Mouse (Mus musculus): ENCODE measurements around the gene Pla2g12a. TPM values are rescaled to one million over a fixed set of nuclear protein-coding genes. Genes with fewer than 3 reads are reported as not detected.
A peak's percentile ranks its signal among the peaks of the same experiment; 100 is the strongest.

Pla2g12a gene
- polyA plus RNA-seq, 1 experiment from 2014 or later = 64.7 TPM

- Histone ChIP-seq H3K9ac (ENCODE audit: low read length) (no peak overlapping the region), H3K4me1 (replicated peaks; ENCODE audit: control insufficient read depth, insufficient read depth) (no peaks in the 10 kb centered on the region), H3K4me2 (replicated peaks; ENCODE audit: low read depth) (no peak overlapping the region), H3K36me3 (ENCODE audit: control insufficient read depth, insufficient read depth, low read length) (no peaks in the 10 kb centered on the region), H3K4me3 (ENCODE audit: low read depth, low read length) (no peak overlapping the region), H3K9me3 (ENCODE audit: control insufficient read depth, low read length) (no peaks in the 10 kb centered on the region), H3K27ac (replicated peaks) (peak overlapping the region; percentile 71; the same call in 1 of the 2 replicates), H3K27me3 (ENCODE audit: control insufficient read depth, insufficient read depth, low read length) (no peaks in the 10 kb centered on the region)
- 23% methylated on average over 3 of the region's 3 CpGs for WGBS
- ATAC-seq (ENCODE audit: low FRiP score, low TSS enrichment) (peak; percentile 93), DNase-seq (ENCODE audit: low spot score) (peak; percentile 59)
- no peak for TF ChIP-seq CTCF (IDR thresholded peaks at IDR 0.05; ENCODE audit: low read depth)
- no peak for TF ChIP-seq EP300 (optimal IDR thresholded peaks at IDR 0.05)
Observed at GRCm38 (mm10) chr3:129937848-129938247, 59.4 kb downstream of the Pla2g12a start.

- WGBS = 64% methylated on average over 7 of the region's 7 CpGs
- ATAC-seq (ENCODE audit: low FRiP score, low TSS enrichment) (no peak), DNase-seq (ENCODE audit: low spot score) (no peak)
- H3K4me3 ChIP-seq (ENCODE audit: low read depth, low read length) = no peak overlapping the region
- H3K4me2 ChIP-seq (replicated peaks; ENCODE audit: low read depth) = no peak overlapping the region
- H3K9me3 ChIP-seq (ENCODE audit: control insufficient read depth, low read length) = no peaks in the 10 kb centered on the region
- H3K27me3 ChIP-seq (ENCODE audit: control insufficient read depth, insufficient read depth, low read length) = no peaks in the 10 kb centered on the region
- H3K4me1 ChIP-seq (replicated peaks; ENCODE audit: control insufficient read depth, insufficient read depth) = no peaks in the 10 kb centered on the region
- H3K27ac ChIP-seq (replicated peaks) = no peak overlapping the region
- no peak overlapping the region for H3K9ac ChIP-seq (ENCODE audit: low read length)
- H3K36me3 ChIP-seq (ENCODE audit: control insufficient read depth, insufficient read depth, low read length) = no peaks in the 10 kb centered on the region
- no peak for TF ChIP-seq EP300 (optimal IDR thresholded peaks at IDR 0.05)
- no peak for TF ChIP-seq CTCF (IDR thresholded peaks at IDR 0.05; ENCODE audit: low read depth)
Observed at GRCm38 (mm10) chr3:129939058-129939457, 60.7 kb downstream of the Pla2g12a start.

- no peak for TF ChIP-seq CTCF (IDR thresholded peaks at IDR 0.05; ENCODE audit: low read depth)
- no peak for TF ChIP-seq EP300 (optimal IDR thresholded peaks at IDR 0.05)
- no peaks in the 10 kb centered on the region for H3K36me3 ChIP-seq (ENCODE audit: control insufficient read depth, insufficient read depth, low read length)
- H3K4me1 ChIP-seq (replicated peaks; ENCODE audit: control insufficient read depth, insufficient read depth) = no peaks in the 10 kb centered on the region
- 86% methylated on average over 2 of the region's 2 CpGs for WGBS
- no peaks in the 10 kb centered on the region for H3K27me3 ChIP-seq (ENCODE audit: control insufficient read depth, insufficient read depth, low read length)
- no peak overlapping the region for H3K4me3 ChIP-seq (ENCODE audit: low read depth, low read length)
- H3K4me2 ChIP-seq (replicated peaks; ENCODE audit: low read depth) = no peak overlapping the region
- ATAC-seq (ENCODE audit: low FRiP score, low TSS enrichment) = no peak
- no peak for DNase-seq (ENCODE audit: low spot score)
- H3K27ac ChIP-seq (replicated peaks) = no peak overlapping the region
- H3K9me3 ChIP-seq (ENCODE audit: control insufficient read depth, low read length) = no peaks in the 10 kb centered on the region
- H3K9ac ChIP-seq (ENCODE audit: low read length) = no peak overlapping the region
Observed at GRCm38 (mm10) chr3:129940780-129941179, 62.4 kb downstream of the Pla2g12a start.

- no peaks in the 10 kb centered on the region for H3K4me1 ChIP-seq (replicated peaks; ENCODE audit: control insufficient read depth, insufficient read depth)
- TF ChIP-seq CTCF (IDR thresholded peaks at IDR 0.05; ENCODE audit: low read depth) (no peak), EP300 (optimal IDR thresholded peaks at IDR 0.05) (no peak)
- H3K36me3 ChIP-seq (ENCODE audit: control insufficient read depth, insufficient read depth, low read length) = no peaks in the 10 kb centered on the region
- H3K27me3 ChIP-seq (ENCODE audit: control insufficient read depth, insufficient read depth, low read length) = no peaks in the 10 kb centered on the region
- no peak overlapping the region for H3K4me3 ChIP-seq (ENCODE audit: low read depth, low read length)
- DNase-seq (ENCODE audit: low spot score) (no peak), ATAC-seq (ENCODE audit: low FRiP score, low TSS enrichment) (no peak)
- WGBS = 94% methylated on average over 1 of the region's 1 CpGs
- H3K9me3 ChIP-seq (ENCODE audit: control insufficient read depth, low read length) = no peaks in the 10 kb centered on the region
- no peak overlapping the region for H3K9ac ChIP-seq (ENCODE audit: low read length)
- no peak overlapping the region for H3K27ac ChIP-seq (replicated peaks)
- H3K4me2 ChIP-seq (replicated peaks; ENCODE audit: low read depth) = no peak overlapping the region
Observed at GRCm38 (mm10) chr3:129941291-129941690, 62.9 kb downstream of the Pla2g12a start.

- no peak for ATAC-seq (ENCODE audit: low FRiP score, low TSS enrichment)
- WGBS = 48% methylated on average over 4 of the region's 4 CpGs
Observed at GRCm38 (mm10) chr3:129943813-129944212, 65.4 kb downstream of the Pla2g12a start.

More at GRCm38 (mm10) chr3:129943813-129944212, 65.4 kb downstream of the Pla2g12a start:
- no peak for TF ChIP-seq EP300 (optimal IDR thresholded peaks at IDR 0.05)
- no peak for TF ChIP-seq CTCF (IDR thresholded peaks at IDR 0.05; ENCODE audit: low read depth)
- Histone ChIP-seq H3K9me3 (ENCODE audit: control insufficient read depth, low read length) (no peaks in the 10 kb centered on the region), H3K4me3 (ENCODE audit: low read depth, low read length) (no peak overlapping the region), H3K27ac (replicated peaks) (no peak overlapping the region), H3K9ac (ENCODE audit: low read length) (no peak overlapping the region), H3K36me3 (ENCODE audit: control insufficient read depth, insufficient read depth, low read length) (no peaks in the 10 kb centered on the region), H3K4me2 (replicated peaks; ENCODE audit: low read depth) (no peak overlapping the region), H3K4me1 (replicated peaks; ENCODE audit: control insufficient read depth, insufficient read depth) (no peaks in the 10 kb centered on the region), H3K27me3 (ENCODE audit: control insufficient read depth, insufficient read depth, low read length) (no peaks in the 10 kb centered on the region)
- no peak for DNase-seq (ENCODE audit: low spot score)

Other genes starting within 250 kb of the Pla2g12a start
- gene Egf, start 123.3 kb upstream of the Pla2g12a start, polyA plus RNA-seq (2015; fragmentation: Nextera tagmentation; extraction: Ambion mirVana) = 0.52 and 1.3 TPM in 2 replicates
- 0.29 and 0.32 TPM in 2 replicates for gene Lrit3, start 74.6 kb upstream of the Pla2g12a start, polyA plus RNA-seq (2015; fragmentation: Nextera tagmentation; extraction: Ambion mirVana)
- gene Rrh, start 56.0 kb upstream of the Pla2g12a start, polyA plus RNA-seq (2015; fragmentation: Nextera tagmentation; extraction: Ambion mirVana) = 0.05 TPM in 1 of 2 replicates, not detected in the other
- gene Gar1, start 47.2 kb upstream of the Pla2g12a start, polyA plus RNA-seq (2015; fragmentation: Nextera tagmentation; extraction: Ambion mirVana) = 41.0 and 48.4 TPM in 2 replicates
- gene Cfi, start 42.7 kb upstream of the Pla2g12a start, polyA plus RNA-seq (2015; fragmentation: Nextera tagmentation; extraction: Ambion mirVana) = 152 and 155 TPM in 2 replicates
- 164 and 176 TPM in 2 replicates for gene Casp6, start 22.8 kb downstream of the Pla2g12a start, polyA plus RNA-seq (2015; fragmentation: Nextera tagmentation; extraction: Ambion mirVana)
- gene Mcub, start 91.6 kb downstream of the Pla2g12a start, polyA plus RNA-seq (2015; fragmentation: Nextera tagmentation; extraction: Ambion mirVana) = 8.0 and 8.7 TPM in 2 replicates
- 10.9 and 12.7 TPM in 2 replicates for gene Sec24b, start 182.9 kb downstream of the Pla2g12a start, polyA plus RNA-seq (2015; fragmentation: Nextera tagmentation; extraction: Ambion mirVana)

Measured in stomach, postnatal 0 days (tissue).